Mouse (Mus musculus) CH12.LX (cell line): ENCODE measurements around the gene Ccdc70. TPM values are rescaled to one million over a fixed set of nuclear protein-coding genes. Genes with fewer than 3 reads are reported as not detected.
A peak's percentile ranks its signal among the peaks of the same experiment; 100 is the strongest.

Experiments used
- DNase-seq: peaks from one replicate; pipeline ENCODE4 v3.0.0-alpha.2; 2013; ENCODE audit errors: extremely low read depth
- H3K27ac ChIP-seq: 2 replicates; pipeline ENCODE4 v1.5.1; 2012; ENCODE audit warnings: low read depth, mild to moderate bottlenecking, control low read depth, moderate library complexity; ENCODE audit not compliant: insufficient read depth
- H3K27me3 ChIP-seq: replicated peaks from 2 replicates; pipeline ENCODE3; 2012; ENCODE audit warnings: inconsistent platforms
- H3K36me3 ChIP-seq, 2 experiments: replicated peaks in 1 of 2; 2 replicates each; pipeline versions ENCODE3 to v1.6.1; 2012; ENCODE audit warnings: inconsistent platforms in 1 of 2, low read length in 1 of 2, mild to moderate bottlenecking in 1 of 2, mixed read lengths in 1 of 2, moderate library complexity in 1 of 2; ENCODE audit not compliant: control insufficient read depth in 1 of 2, insufficient read depth in 1 of 2
- H3K4me1 ChIP-seq, 2 experiments: 2 replicates each; pipeline ENCODE4 v1.6.1; 2012; ENCODE audit warnings: inconsistent platforms in 1 of 2, moderate library complexity in 1 of 2; ENCODE audit not compliant: insufficient read depth in 2 of 2, control insufficient read depth in 1 of 2
- H3K4me2 ChIP-seq: 2 replicates; pipeline ENCODE4 v1.6.1; 2012; ENCODE audit warnings: low read depth, mild to moderate bottlenecking, control low read depth; ENCODE audit not compliant: poor library complexity, insufficient read depth, severe bottlenecking
- H3K4me3 ChIP-seq, 3 experiments: fragments of 150-350 bp in 1 of 3; sonication (generic) in 1 of 3; replicated peaks in 1 of 3; 2 replicates each; pipeline versions ENCODE3 to v1.5.1; 2011 to 2012; ENCODE audit warnings: low read depth in 2 of 3, low read length in 2 of 3, mild to moderate bottlenecking in 2 of 3, moderate library complexity in 2 of 3, control low read depth in 1 of 3, improper control_type of control experiment in 1 of 3, inconsistent platforms in 1 of 3, mixed read lengths in 1 of 3; ENCODE audit not compliant: poor library complexity in 1 of 3
- H3K79me2 ChIP-seq: replicated peaks from 2 replicates; pipeline ENCODE4 v1.6.1; 2012; ENCODE audit warnings: mild to moderate bottlenecking, moderate library complexity; ENCODE audit not compliant: control insufficient read depth, poor library complexity, insufficient read depth, severe bottlenecking; ENCODE audit errors: extremely low read depth
- H3K9ac ChIP-seq: 2 replicates; pipeline ENCODE4 v1.6.1; 2012; ENCODE audit warnings: low read depth, mild to moderate bottlenecking, control low read depth, moderate library complexity; ENCODE audit not compliant: insufficient read depth
- H3K9me3 ChIP-seq: replicated peaks from 2 replicates; pipeline ENCODE3; 2012; ENCODE audit warnings: low read length, inconsistent platforms, mixed read lengths
- CTCF ChIP-seq, 2 experiments: IDR thresholded peaks in 1 of 2; conservative IDR thresholded peaks in 1 of 2; 2 replicates each; pipeline ENCODE4 v1.5.1; 2011 to 2012; ENCODE audit warnings: low read depth in 2 of 2, low read length in 2 of 2, improper control_type of control experiment in 1 of 2, inconsistent platforms in 1 of 2, mild to moderate bottlenecking in 1 of 2, moderate library complexity in 1 of 2
- GABPA ChIP-seq: IDR thresholded peaks from 2 replicates; pipeline ENCODE4 v1.6.1; 2012; ENCODE audit warnings: low read depth, low read length, improper control_type of control experiment, inconsistent platforms; ENCODE audit not compliant: insufficient replicate concordance
- MEF2A ChIP-seq: IDR thresholded peaks from 2 replicates; pipeline ENCODE4 v1.6.1; 2014; ENCODE audit warnings: low read depth, mild to moderate bottlenecking, inconsistent platforms, low read length, improper control_type of control experiment, borderline replicate concordance
- MXI1 ChIP-seq: IDR thresholded peaks from 2 replicates; pipeline ENCODE4 v1.6.1; 2011; ENCODE audit warnings: mild to moderate bottlenecking, low read depth, low read length, improper control_type of control experiment
- NELFE ChIP-seq: IDR thresholded peaks from 2 replicates; pipeline ENCODE4 v1.6.1; 2011; ENCODE audit warnings: low read depth, low read length, improper control_type of control experiment
- RAD21 ChIP-seq: IDR thresholded peaks from 2 replicates; pipeline ENCODE4 v1.6.1; 2011; ENCODE audit warnings: low read depth, mild to moderate bottlenecking, low read length, improper control_type of control experiment, moderate library complexity
- SMC3 ChIP-seq: IDR thresholded peaks from 2 replicates; pipeline ENCODE4 v1.6.1; 2011; ENCODE audit warnings: low read depth, low read length, improper control_type of control experiment
- TBP ChIP-seq: conservative IDR thresholded peaks from 2 replicates; pipeline ENCODE4 v1.6.1; 2011; ENCODE audit warnings: low read depth, low read length, improper control_type of control experiment
- TCF12 ChIP-seq: IDR thresholded peaks from 2 replicates; pipeline ENCODE4 v1.6.1; 2014; ENCODE audit warnings: low read depth, mild to moderate bottlenecking, inconsistent platforms, low read length, improper control_type of control experiment
- USF2 ChIP-seq: conservative IDR thresholded peaks from 2 replicates; pipeline ENCODE4 v1.6.1; 2011; ENCODE audit warnings: low read depth, low read length, improper control_type of control experiment
- ZC3H11A ChIP-seq: IDR thresholded peaks from 2 replicates; pipeline ENCODE4 v1.6.1; 2012; ENCODE audit warnings: low read depth, mild to moderate bottlenecking, inconsistent platforms, low read length, improper control_type of control experiment
- dilution Hi-C: fragments of 300-500 bp; cut with MboI; formaldehyde crosslinking; loops from 2 replicates; pipeline ENCODE4 v1.14.3; 2020; ENCODE audit warnings: low sequenced_read_pairs; ENCODE audit not compliant: extremely low pct_unique_long_range_greater_than_20kb, extremely low pct_ligation_motif_present
- in situ Hi-C: fragments of 300-500 bp; cut with MboI; formaldehyde crosslinking; loops from 3 replicates; pipeline ENCODE4 v1.14.3; 2019; ENCODE audit warnings: low sequenced_read_pairs, low pct_ligation_motif_present, low pct_unique_long_range_greater_than_20kb, mixed read lengths
- polyA plus RNA-seq: library from polyadenylated mRNA; unstranded; fragments of >175 nt; gene quantifications from 2 replicates; pipeline ENCODE4 v1.2.1, GENCODE M21; 2012; ENCODE audit warnings: low read depth; ENCODE audit not compliant: insufficient read length
- total RNA-seq, 2 experiments: library from RNA; depleted of rRNA; stranded (reverse); fragments of 300-350 nt in 1 of 2; fragments of >200 nt in 1 of 2; gene quantifications; 2 replicates each; pipeline ENCODE4 v1.2.3; 2012 to 2014

Gene Ccdc70
- total and polyA plus RNA-seq, 3 experiments: not detected

GRCm38 (mm10) chr8:22019498-22019897 lies 49.9 kb downstream of the Ccdc70 start:
- Histone ChIP-seq H3K36me3 (no peaks in the 10 kb centered on the region), H3K9me3 (no peaks in the 10 kb centered on the region), H3K4me2 (no peak overlapping the region), H3K4me1 (no peaks in the 10 kb centered on the region), H3K27me3 (peaks cover 19% of the 10 kb centered on the region), H3K27ac (no peak overlapping the region), H3K9ac (no peak overlapping the region), H3K4me3 (no peak overlapping the region), H3K79me2 (no peaks in the 10 kb centered on the region)
- dilution Hi-C loops (no loop called here), in situ Hi-C loops (no loop called here)
- TF ChIP-seq ZC3H11A (no peak), TBP (no peak), USF2 (no peak), GABPA (no peak), MEF2A (no peak), MXI1 (no peak)
- DNase-seq: no peak

GRCm38 (mm10) chr8:22022244-22022643 lies 52.7 kb downstream of the Ccdc70 start:
- dilution Hi-C loops: no loop called here
- TF ChIP-seq CTCF (conservative IDR thresholded peaks at IDR 0.05 in 1 of 2, IDR thresholded peaks at IDR 0.05 in 1 of 2; ENCODE audit: low read depth in 2 of 2, low read length in 2 of 2): peak in 1 of 2 experiments; percentile 56; a peak in 2 of 4 replicates
- TF ChIP-seq RAD21: peak; percentile 5
- peak; percentile 25; the same call in 1 of the 2 replicates for TF ChIP-seq SMC3
- 0 out of 2 replicates have a peak, but pooled peaks have one; percentile 15 for TF ChIP-seq TCF12
- TF ChIP-seq NELFE: no peak
- in situ Hi-C loops: no loop called here
- H3K36me3 ChIP-seq: no peaks in the 10 kb centered on the region
- H3K9me3 ChIP-seq: no peaks in the 10 kb centered on the region
- H3K27ac ChIP-seq: no peak overlapping the region
- H3K4me3 ChIP-seq: no peak overlapping the region
- peak overlapping the region; percentile 37; the same call in 1 of the 2 replicates for H3K4me2 ChIP-seq
- H3K9ac ChIP-seq: no peak overlapping the region
- DNase-seq: no peak
- no peaks in the 10 kb centered on the region for H3K4me1 ChIP-seq
- H3K27me3 ChIP-seq: peaks cover 37% of the 10 kb centered on the region
- no peaks in the 10 kb centered on the region for H3K79me2 ChIP-seq

Other genes with a start within 250 kb of the Ccdc70 start
- not detected in 2 replicates for gene Defa24, start 235.3 kb upstream of the Ccdc70 start, total RNA-seq (2012; rRNA removed)
- gene Defa24, start 235.3 kb upstream of the Ccdc70 start, total RNA-seq (2014; rRNA removed): not detected in 2 replicates
- not detected in 2 replicates for gene Defa24, start 235.3 kb upstream of the Ccdc70 start, polyA plus RNA-seq
- gene Defb50, start 146.2 kb upstream of the Ccdc70 start, total RNA-seq (2012; rRNA removed): not detected in 2 replicates
- gene Defb50, start 146.2 kb upstream of the Ccdc70 start, total RNA-seq (2014; rRNA removed): not detected in 2 replicates
- not detected in 2 replicates for gene Defb50, start 146.2 kb upstream of the Ccdc70 start, polyA plus RNA-seq
- not detected in 2 replicates for gene Defb2, start 129.8 kb upstream of the Ccdc70 start, total RNA-seq (2012; rRNA removed)
- gene Defb2, start 129.8 kb upstream of the Ccdc70 start, total RNA-seq (2014; rRNA removed): not detected in 2 replicates
- gene Defb2, start 129.8 kb upstream of the Ccdc70 start, polyA plus RNA-seq: not detected in 2 replicates
- not detected in 2 replicates for gene Defb10, start 110.9 kb upstream of the Ccdc70 start, total RNA-seq (2012; rRNA removed)
- not detected in 2 replicates for gene Defb10, start 110.9 kb upstream of the Ccdc70 start, total RNA-seq (2014; rRNA removed)
- gene Defb10, start 110.9 kb upstream of the Ccdc70 start, polyA plus RNA-seq: not detected in 2 replicates
- gene Defb9, start 84.4 kb upstream of the Ccdc70 start, total RNA-seq (2012; rRNA removed): not detected in 2 replicates
- not detected in 2 replicates for gene Defb9, start 84.4 kb upstream of the Ccdc70 start, total RNA-seq (2014; rRNA removed)
- gene Defb9, start 84.4 kb upstream of the Ccdc70 start, polyA plus RNA-seq: not detected in 2 replicates
- not detected in 2 replicates for gene Defb11, start 63.4 kb upstream of the Ccdc70 start, total RNA-seq (2012; rRNA removed)
- gene Defb11, start 63.4 kb upstream of the Ccdc70 start, total RNA-seq (2014; rRNA removed): not detected in 2 replicates
- gene Defb11, start 63.4 kb upstream of the Ccdc70 start, polyA plus RNA-seq: not detected in 2 replicates
- not detected in 2 replicates for gene Defb15, start 37.1 kb upstream of the Ccdc70 start, total RNA-seq (2012; rRNA removed)
- gene Defb15, start 37.1 kb upstream of the Ccdc70 start, total RNA-seq (2014; rRNA removed): not detected in 2 replicates
- not detected in 2 replicates for gene Defb15, start 37.1 kb upstream of the Ccdc70 start, polyA plus RNA-seq
- not detected in 2 replicates for gene Defb35, start 31.4 kb upstream of the Ccdc70 start, total RNA-seq (2012; rRNA removed)
- not detected in 2 replicates for gene Defb35, start 31.4 kb upstream of the Ccdc70 start, total RNA-seq (2014; rRNA removed)
- gene Defb35, start 31.4 kb upstream of the Ccdc70 start, polyA plus RNA-seq: not detected in 2 replicates
- gene Defb13, start 23.0 kb upstream of the Ccdc70 start, total RNA-seq (2012; rRNA removed): not detected in 2 replicates
- not detected in 2 replicates for gene Defb13, start 23.0 kb upstream of the Ccdc70 start, total RNA-seq (2014; rRNA removed)
- not detected in 2 replicates for gene Defb13, start 23.0 kb upstream of the Ccdc70 start, polyA plus RNA-seq
- not detected in 2 replicates for gene Fam90a1a, start 11.1 kb upstream of the Ccdc70 start, total RNA-seq (2012; rRNA removed)
- gene Fam90a1a, start 11.1 kb upstream of the Ccdc70 start, total RNA-seq (2014; rRNA removed): not detected in 2 replicates
- not detected in 2 replicates for gene Fam90a1a, start 11.1 kb upstream of the Ccdc70 start, polyA plus RNA-seq
- gene Atp7b, start 90.5 kb downstream of the Ccdc70 start, total RNA-seq (2012; rRNA removed): 2.9 and 3.1 TPM in 2 replicates
- gene Atp7b, start 90.5 kb downstream of the Ccdc70 start, total RNA-seq (2014; rRNA removed): 0.47 and 0.51 TPM in 2 replicates
- gene Atp7b, start 90.5 kb downstream of the Ccdc70 start, polyA plus RNA-seq: 1.2 and 1.5 TPM in 2 replicates
- gene Alg11, start 90.9 kb downstream of the Ccdc70 start, total RNA-seq (2012; rRNA removed): 13.7 and 14.3 TPM in 2 replicates
- gene Alg11, start 90.9 kb downstream of the Ccdc70 start, total RNA-seq (2014; rRNA removed): 14.3 and 16.1 TPM in 2 replicates
- 10.9 and 11.9 TPM in 2 replicates for gene Alg11, start 90.9 kb downstream of the Ccdc70 start, polyA plus RNA-seq
- gene Nek5, start 155.3 kb downstream of the Ccdc70 start, total RNA-seq (2012; rRNA removed): not detected in 2 replicates
- not detected in 2 replicates for gene Nek5, start 155.3 kb downstream of the Ccdc70 start, total RNA-seq (2014; rRNA removed)
- gene Nek5, start 155.3 kb downstream of the Ccdc70 start, polyA plus RNA-seq: not detected in 2 replicates
- 4.0 and 4.7 TPM in 2 replicates for gene Nek3, start 196.7 kb downstream of the Ccdc70 start, total RNA-seq (2012; rRNA removed)
- 4.1 and 4.4 TPM in 2 replicates for gene Nek3, start 196.7 kb downstream of the Ccdc70 start, total RNA-seq (2014; rRNA removed)
- 3.3 and 3.4 TPM in 2 replicates for gene Nek3, start 196.7 kb downstream of the Ccdc70 start, polyA plus RNA-seq
- 19.5 and 24.7 TPM in 2 replicates for gene Ckap2, start 216.0 kb downstream of the Ccdc70 start, total RNA-seq (2012; rRNA removed)
- 48.8 and 53.2 TPM in 2 replicates for gene Ckap2, start 216.0 kb downstream of the Ccdc70 start, total RNA-seq (2014; rRNA removed)
- 31.3 and 36.4 TPM in 2 replicates for gene Ckap2, start 216.0 kb downstream of the Ccdc70 start, polyA plus RNA-seq
- 17.8 and 21.2 TPM in 2 replicates for gene Vps36, start 223.0 kb downstream of the Ccdc70 start, total RNA-seq (2012; rRNA removed)
- gene Vps36, start 223.0 kb downstream of the Ccdc70 start, total RNA-seq (2014; rRNA removed): 24.7 and 25.9 TPM in 2 replicates
- gene Vps36, start 223.0 kb downstream of the Ccdc70 start, polyA plus RNA-seq: 43.1 and 46.5 TPM in 2 replicates